Mouse (Mus musculus) cerebellum, adult 2 months (tissue): ENCODE data around the gene Ttll11.

Experiments used
- CTCF ChIP-seq: fragments of 200-500 bp; IDR thresholded peaks from 2 replicates; pipeline ENCODE4 v1.5.1; 2011; ENCODE audit warnings: low read depth, mild to moderate bottlenecking, control low read depth, low read length, moderate library complexity, borderline replicate concordance; ENCODE audit not compliant: insufficient read depth
- POLR2A ChIP-seq: fragments of 200-500 bp; IDR thresholded peaks from 2 replicates; pipeline ENCODE4 v1.6.1; 2011; ENCODE audit warnings: low read length, control low read depth, borderline replicate concordance; ENCODE audit not compliant: insufficient read depth

DNA sequence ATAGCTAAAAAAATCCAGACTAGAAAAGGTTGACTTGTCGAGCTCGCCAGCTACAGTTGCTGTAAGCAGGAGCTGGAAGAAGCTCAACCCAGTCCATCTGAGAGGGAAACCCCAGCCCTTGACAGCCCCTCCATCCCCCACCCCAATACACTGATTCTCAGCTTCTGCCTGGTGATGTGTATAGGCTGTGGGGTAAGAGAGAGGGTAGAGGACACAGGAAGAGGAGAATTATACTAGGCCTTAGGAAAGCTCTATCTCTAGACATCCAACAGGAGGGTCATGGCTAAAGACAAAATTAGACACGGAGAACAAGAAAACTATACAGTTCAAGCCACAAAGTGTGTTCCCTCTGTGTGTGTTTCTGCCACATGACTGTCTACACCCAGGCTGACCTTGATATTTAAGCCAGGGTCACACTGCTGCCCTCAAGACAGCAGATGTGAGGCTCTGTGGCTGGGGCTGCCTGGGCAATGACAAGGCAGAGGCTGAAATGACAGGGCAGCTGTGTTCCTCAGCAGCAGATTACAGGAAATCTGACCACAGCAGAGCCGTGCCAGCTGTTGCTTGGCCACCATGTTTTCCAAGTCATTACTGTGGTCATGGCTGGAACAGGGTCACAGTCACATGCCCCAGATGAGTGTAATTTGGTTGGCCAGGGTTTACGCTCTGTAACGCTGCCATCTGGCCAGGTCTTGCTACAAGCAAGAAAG lies 81.1 kb downstream of the Ttll11 start:
- TF ChIP-seq CTCF = no peak
- no peak for TF ChIP-seq POLR2A
